Mouse (Mus musculus) midbrain, postnatal 0 days (tissue): ENCODE data around the gene Cradd. TPM values are rescaled to one million over a fixed set of nuclear protein-coding genes. Genes with fewer than 3 reads are reported as not detected.

Source experiments
- ATAC-seq: fragments of 200-750 bp; cut with Nextera tagmentation; 2 replicates; pipeline ENCODE4 v1.8.0; 2017; ENCODE audit warnings: moderate number of reproducible peaks, mild to moderate bottlenecking, moderate TSS enrichment, moderate library complexity; ENCODE audit not compliant: low FRiP score
- DNase-seq: peaks from one replicate; pipeline ENCODE4 v3.0.0-alpha.2; 2015; ENCODE audit warnings: low spot score
- H3K27ac ChIP-seq: fragments of 300-500 bp; sonication (generic); 2 replicates; pipeline ENCODE4 v1.5.1; 2014; ENCODE audit warnings: low read depth, mild to moderate bottlenecking, low read length, mixed read lengths
- H3K27me3 ChIP-seq: fragments of 300-500 bp; sonication (generic); 2 replicates; pipeline ENCODE4 v1.6.1; 2014; ENCODE audit warnings: low read length, control low read depth, mixed read lengths; ENCODE audit not compliant: insufficient read depth
- H3K36me3 ChIP-seq: fragments of 300-500 bp; sonication (generic); 2 replicates; pipeline ENCODE4 v1.6.1; 2014; ENCODE audit warnings: low read length, control low read depth, mixed read lengths; ENCODE audit not compliant: insufficient read depth
- H3K4me1 ChIP-seq: fragments of 300-500 bp; sonication (generic); 2 replicates; pipeline ENCODE4 v1.6.1; 2014; ENCODE audit warnings: mild to moderate bottlenecking, control low read depth, antibody characterized with exemption, low read length, mixed read lengths; ENCODE audit not compliant: insufficient read depth
- H3K4me2 ChIP-seq: fragments of 300-500 bp; sonication (generic); 2 replicates; pipeline ENCODE4 v1.6.1; 2014; ENCODE audit warnings: low read depth, mild to moderate bottlenecking, low read length, mixed read lengths; ENCODE audit not compliant: poor library complexity, severe bottlenecking
- H3K4me3 ChIP-seq: fragments of 300-500 bp; sonication (generic); 2 replicates; pipeline ENCODE4 v1.5.1; 2014; ENCODE audit warnings: low read depth, mild to moderate bottlenecking, low read length, moderate library complexity
- H3K9ac ChIP-seq: fragments of 300-500 bp; sonication (generic); replicated peaks from 2 replicates; pipeline ENCODE4 v1.6.1; 2014; ENCODE audit warnings: mild to moderate bottlenecking, low read length, moderate library complexity, mixed read lengths; ENCODE audit not compliant: poor library complexity, severe bottlenecking
- H3K9me3 ChIP-seq: fragments of 300-500 bp; sonication (generic); 2 replicates; pipeline ENCODE4 v1.6.1; 2016; ENCODE audit warnings: low read length, control low read depth
- CTCF ChIP-seq: IDR thresholded peaks from 2 replicates; pipeline ENCODE4 v1.5.1; 2016; ENCODE audit warnings: antibody characterized with exemption, mild to moderate bottlenecking
- WGBS: fragments of 180-500 bp; shearing (Covaris S2); extraction: QIAGEN DNeasy Blood & Tissue Kit; methylation state at CpG from one replicate; pipeline ENCODE4 v1.1.7; 2014; 5-methylcytosine and 5-hydroxymethylcytosine counted together
- polyA plus RNA-seq: library from polyadenylated mRNA; unstranded; fragments of >200 nt; fragmentation: Nextera tagmentation; extraction: Ambion mirVana; gene quantifications from 2 replicates; pipeline ENCODE4 v1.2.1, GENCODE M21; 2015
- total RNA-seq: library from RNA; depleted of rRNA; stranded (reverse); fragments of >200 nt; gene quantifications from 2 replicates; pipeline ENCODE4 v1.2.3, GENCODE M21; 2014

Cradd gene
- total and polyA plus RNA-seq, 2 experiments from 2014 or later: 8.2 to 9.2 TPM

- 64% methylated on average over 6 of the region's 6 CpGs for WGBS
- DNase-seq (no peak), ATAC-seq (no peak)
- H3K4me3 ChIP-seq: no peak overlapping the region
- H3K4me1 ChIP-seq: no peaks in the 10 kb centered on the region
- H3K9me3 ChIP-seq: no peaks in the 10 kb centered on the region
- no peak for TF ChIP-seq CTCF
- H3K27ac ChIP-seq: no peak overlapping the region
- no peaks in the 10 kb centered on the region for H3K36me3 ChIP-seq
- H3K27me3 ChIP-seq: no peaks in the 10 kb centered on the region
- H3K4me2 ChIP-seq: no peak overlapping the region
- no peak overlapping the region for H3K9ac ChIP-seq
Measured at GRCm38 (mm10) chr10:95174260-95174659, 149.7 kb downstream of the Cradd start.

GRCm38 (mm10) chr10:95170721-95171354 lies 153.1 kb downstream of the Cradd start:
- Histone ChIP-seq H3K27me3 (no peaks in the 10 kb centered on the region), H3K9me3 (no peaks in the 10 kb centered on the region), H3K4me3 (no peak overlapping the region), H3K36me3 (no peaks in the 10 kb centered on the region), H3K9ac (no peak overlapping the region), H3K4me2 (no peak overlapping the region), H3K4me1 (no peaks in the 10 kb centered on the region), H3K27ac (no peak overlapping the region)
- DNase-seq (no peak), ATAC-seq (no peak)
- 83% methylated on average over 9 of the region's 9 CpGs for WGBS
- no peak for TF ChIP-seq CTCF

GRCm38 (mm10) chr10:95164949-95165348 lies 159.0 kb downstream of the Cradd start:
- H3K4me1 ChIP-seq: no peaks in the 10 kb centered on the region
- no peak for TF ChIP-seq CTCF
- H3K27ac ChIP-seq: no peak overlapping the region
- no peak overlapping the region for H3K4me2 ChIP-seq
- no peaks in the 10 kb centered on the region for H3K9me3 ChIP-seq
- ATAC-seq (no peak), DNase-seq (no peak)
- no peaks in the 10 kb centered on the region for H3K27me3 ChIP-seq
- H3K4me3 ChIP-seq: no peak overlapping the region
- no peak overlapping the region for H3K9ac ChIP-seq
- WGBS: 89% methylated on average over 2 of the region's 2 CpGs
- no peaks in the 10 kb centered on the region for H3K36me3 ChIP-seq

- no peaks in the 10 kb centered on the region for H3K36me3 ChIP-seq
- DNase-seq (no peak), ATAC-seq (no peak)
- H3K27me3 ChIP-seq: no peaks in the 10 kb centered on the region
- no peaks in the 10 kb centered on the region for H3K4me1 ChIP-seq
- H3K4me3 ChIP-seq: no peak overlapping the region
- no peak overlapping the region for H3K4me2 ChIP-seq
- TF ChIP-seq CTCF: no peak
- 52% methylated on average over 8 of the region's 8 CpGs for WGBS
- no peaks in the 10 kb centered on the region for H3K9me3 ChIP-seq
- no peak overlapping the region for H3K27ac ChIP-seq
- no peak overlapping the region for H3K9ac ChIP-seq
Measured at GRCm38 (mm10) chr10:95162691-95163374, 161.1 kb downstream of the Cradd start.

GRCm38 (mm10) chr10:95159675-95160256 lies 164.2 kb downstream of the Cradd start:
- no peak for DNase-seq
- Histone ChIP-seq H3K9ac (no peak overlapping the region), H3K4me2 (no peak overlapping the region), H3K27me3 (no peaks in the 10 kb centered on the region), H3K4me1 (no peaks in the 10 kb centered on the region), H3K36me3 (no peaks in the 10 kb centered on the region), H3K9me3 (no peaks in the 10 kb centered on the region), H3K4me3 (no peak overlapping the region), H3K27ac (no peak overlapping the region)
- 71% methylated on average over 9 of the region's 9 CpGs for WGBS
- TF ChIP-seq CTCF: no peak
- ATAC-seq: no peak

GRCm38 (mm10) chr10:95156410-95156809 lies 167.5 kb downstream of the Cradd start:
- Histone ChIP-seq H3K27me3 (no peaks in the 10 kb centered on the region), H3K4me2 (no peak overlapping the region), H3K9ac (no peak overlapping the region), H3K4me3 (no peak overlapping the region), H3K4me1 (no peaks in the 10 kb centered on the region), H3K27ac (no peak overlapping the region), H3K36me3 (no peaks in the 10 kb centered on the region), H3K9me3 (no peaks in the 10 kb centered on the region)
- DNase-seq (no peak), ATAC-seq (no peak)
- peak; percentile 22; the same call in 1 of the 2 replicates for TF ChIP-seq CTCF
- 91% methylated on average over 5 of the region's 7 CpGs for WGBS
